Mouse (Mus musculus): ENCODE results near the gene Mxd4. TPM values are rescaled to one million over a fixed set of nuclear protein-coding genes. Genes with fewer than 3 reads are reported as not detected.

Mxd4 gene
- 76.6 TPM for total RNA-seq (2023)

GRCm38 (mm10) chr5:34187601-34188316 lies at the start of gene Mxd4:
TSS of gene Mxd4 (minus strand) at chr5:34187720.

GRCm38 (mm10) chr5:34168950-34169891 lies 18.3 kb downstream of the Mxd4 start, which contains the start of the genes Poln and Haus3:
TSS of gene Poln (minus strand) at chr5:34169448.
TSS of gene Haus3 (minus strand) at chr5:34169527.

Other genes starting within 250 kb of the Mxd4 start
- not detected for gene Gm1673, start 204.3 kb downstream of the Mxd4 start, total RNA-seq (2023)
- gene Nat8l, start 191.7 kb downstream of the Mxd4 start, total RNA-seq (2023): not detected
- 0.73 TPM for gene Poln, start 18.3 kb downstream of the Mxd4 start, total RNA-seq (2023)
- gene Haus3, start 18.2 kb downstream of the Mxd4 start, total RNA-seq (2023): 38.3 TPM
- 2.3 TPM for gene Zfyve28, start 100.7 kb upstream of the Mxd4 start, total RNA-seq (2023)
- gene Cfap99, start 100.9 kb upstream of the Mxd4 start, total RNA-seq (2023): not detected
- gene Rnf4, start 148.6 kb upstream of the Mxd4 start, total RNA-seq (2023): 212 TPM
- gene Fam193a, start 182.2 kb upstream of the Mxd4 start, total RNA-seq (2023): 82.1 TPM